Mouse (Mus musculus) regulatory T cell (primary cell): Measurements from ENCODE around the gene Mul1.
"Not testable (repeated sequence)": the region's sequence is repeated elsewhere in the genome, so short reads cannot be mapped to it uniquely, and the experiment has no call there.

Experiments used
- in situ Hi-C: fragments of 300-600 bp; cut with MboI, MseI; formaldehyde crosslinking; loops from one replicate; pipeline ENCODE4 v1.15.1; 2025; ENCODE audit warnings: high pct_unique_total_duplicates

Gene Mul1

DNA sequence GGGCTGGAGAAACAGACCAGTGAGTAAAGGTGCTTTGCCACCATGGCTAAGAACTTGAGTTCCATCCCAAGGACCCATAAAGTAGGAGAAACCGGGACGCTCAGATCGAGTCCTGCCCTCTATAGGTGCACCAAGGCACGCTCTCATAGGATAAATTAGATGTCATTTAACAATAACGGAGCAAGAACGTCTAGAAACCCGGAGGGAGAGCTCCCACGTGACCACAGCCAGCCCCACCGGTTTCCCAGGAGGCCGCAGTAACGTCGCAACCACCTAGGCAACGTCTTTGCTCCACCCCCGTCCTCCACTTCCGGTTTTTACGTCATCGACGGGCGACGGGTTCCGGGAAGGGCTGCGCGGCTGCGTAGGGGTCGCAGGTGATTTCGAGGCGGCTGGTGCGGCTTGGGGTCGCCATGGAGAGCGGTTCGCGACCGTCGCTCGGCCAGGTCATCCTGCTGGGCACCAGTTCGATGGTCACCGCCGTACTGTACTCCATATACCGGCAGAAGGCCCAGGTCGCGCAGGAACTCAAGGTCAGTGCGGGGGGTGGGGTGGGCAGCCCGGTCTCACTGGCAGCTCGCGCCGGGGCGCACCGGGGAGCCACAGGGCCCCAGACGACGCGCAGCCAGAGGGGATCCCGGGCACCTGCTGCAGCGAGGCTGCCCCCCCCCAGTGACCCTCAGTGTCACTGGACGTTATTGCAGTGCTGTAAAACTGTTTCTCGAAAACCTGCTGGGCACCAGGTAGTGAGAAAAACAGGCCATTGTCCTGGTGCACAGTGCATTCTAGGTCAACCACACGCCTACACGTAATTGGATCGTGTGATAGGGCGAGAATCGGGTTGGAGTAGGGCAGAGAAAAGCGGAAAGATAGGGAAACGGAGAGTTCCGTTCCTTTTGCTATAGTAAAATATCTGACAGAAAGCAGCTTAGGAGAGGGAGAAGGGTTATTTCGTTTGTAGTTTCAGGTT lies at the start of gene Mul1:
TSS of gene Mul1 (plus strand) at position 325 of the 970 bp plus-strand sequence.
- in situ Hi-C loops: no loop called here

DNA sequence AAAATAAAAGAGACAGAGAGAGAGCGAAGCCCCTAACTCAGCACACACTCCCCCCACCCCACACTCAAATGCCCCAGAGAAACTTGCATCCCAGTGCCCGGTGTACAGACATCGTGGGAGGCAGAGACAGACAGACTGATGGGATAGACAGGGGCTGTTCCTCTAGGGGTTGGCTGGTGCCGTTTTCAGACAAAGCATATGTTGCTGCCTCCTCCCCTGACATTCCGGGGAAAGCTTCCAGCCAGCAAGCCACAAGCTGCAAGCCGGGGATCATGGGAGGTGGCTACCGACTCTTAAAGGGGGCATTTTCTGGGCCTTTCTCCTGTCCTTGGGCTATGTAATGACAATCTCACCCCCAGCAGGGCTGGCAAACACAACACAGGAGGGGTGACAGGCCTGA lies 40.8 kb upstream of the Mul1 start:
- in situ Hi-C loops: no loop called here

DNA sequence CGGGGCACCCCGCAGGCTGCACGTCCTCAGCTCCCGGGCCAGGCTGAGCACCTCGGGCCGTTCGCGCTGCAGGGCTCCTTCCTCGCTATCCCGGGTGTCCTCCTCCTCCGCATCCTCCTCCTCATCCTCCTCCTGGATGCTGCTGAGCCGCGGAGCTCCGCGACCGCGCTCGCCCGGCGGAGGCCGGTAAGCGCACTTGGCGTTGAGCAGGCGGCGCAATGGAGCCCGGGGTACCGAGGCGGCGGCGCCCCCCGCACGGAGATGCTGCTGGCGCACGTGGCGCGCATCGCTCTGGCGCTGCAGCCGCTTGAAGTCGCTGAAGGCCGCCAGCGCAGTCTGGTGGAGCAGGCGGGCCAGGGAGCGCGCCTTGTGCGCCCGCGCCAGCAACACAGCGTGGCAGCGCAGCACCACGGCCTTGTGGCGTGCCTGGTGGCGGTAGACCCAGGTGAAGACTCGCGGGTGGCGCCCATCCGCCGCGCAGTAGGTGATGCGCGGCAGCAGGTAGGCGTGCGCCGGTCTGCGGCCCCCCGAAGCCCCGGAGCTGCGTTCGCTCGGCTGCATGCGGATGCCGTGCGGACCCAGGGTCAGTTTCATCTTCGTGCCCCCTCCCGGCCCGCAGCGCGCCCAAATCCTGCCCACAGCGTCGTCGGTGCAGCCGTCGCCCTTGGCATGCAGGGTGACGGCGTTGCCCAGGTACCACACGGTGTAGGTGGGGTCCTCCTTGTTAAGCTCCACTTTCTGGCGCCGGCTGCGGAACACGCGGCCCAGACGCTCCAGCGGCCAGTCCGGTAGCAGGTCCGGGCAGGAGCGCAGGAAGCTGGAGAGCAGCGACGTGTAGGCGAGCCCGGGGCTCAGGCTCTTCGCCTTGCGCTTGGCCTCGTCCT lies 39.1 kb upstream of the Mul1 start:
- in situ Hi-C loops: no loop called here

DNA sequence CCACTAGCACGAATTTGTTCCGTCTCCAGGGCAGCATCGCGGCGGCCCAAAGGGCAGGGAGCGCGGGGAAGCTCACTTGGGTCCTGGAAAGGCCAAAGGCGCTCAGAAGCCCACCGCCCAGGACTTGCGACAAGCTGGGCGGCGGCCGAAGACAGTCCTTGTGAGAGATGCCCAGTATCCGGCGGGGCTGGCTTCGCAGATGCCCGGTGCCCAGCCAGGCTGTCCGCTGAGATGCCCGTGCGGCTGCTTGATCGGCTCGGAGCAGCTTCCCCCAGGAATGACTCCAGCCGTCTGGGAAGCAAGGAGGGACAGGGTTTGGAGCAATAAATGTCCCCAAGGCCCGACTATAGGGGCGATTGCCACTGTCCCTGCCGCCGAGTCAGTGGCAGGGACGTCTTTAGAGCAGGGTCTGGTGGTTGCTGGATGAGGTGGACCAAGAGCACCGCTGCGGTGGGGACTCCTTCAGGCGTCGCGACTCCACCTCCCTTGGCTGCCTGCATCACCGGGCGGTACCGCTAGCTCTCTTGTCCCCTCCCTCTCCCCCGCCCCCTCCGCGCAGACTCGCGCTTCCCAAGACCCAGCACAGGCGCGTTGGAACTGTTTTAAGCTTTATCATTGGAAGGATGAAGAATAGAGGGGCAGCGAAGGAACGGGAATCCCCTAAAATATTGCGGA lies 38.4 kb upstream of the Mul1 start, which contains the start of gene Fam43b:
TSS of gene Fam43b (minus strand) at position 558 of the 675 bp plus-strand sequence.
- in situ Hi-C loops: no loop called here

DNA sequence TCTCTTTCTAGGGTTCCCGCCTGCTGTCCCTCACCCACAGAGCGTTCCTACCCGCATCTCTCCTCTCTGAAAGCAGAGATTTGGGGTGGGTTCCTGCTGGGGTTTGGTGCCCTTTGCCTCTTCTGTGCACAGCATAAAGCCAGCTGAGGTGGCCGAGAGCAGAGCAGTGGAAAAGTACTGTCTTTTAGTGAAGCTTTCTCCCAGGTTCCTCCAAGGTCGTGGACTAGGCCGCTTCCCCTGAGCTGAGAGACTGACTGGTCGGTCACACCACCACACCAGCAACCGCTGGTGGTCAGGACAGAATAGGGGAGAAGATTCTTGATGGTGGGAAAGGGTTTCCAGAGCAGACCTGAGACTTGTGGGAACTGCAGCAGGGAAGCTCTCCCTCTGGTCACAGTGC lies 37.8 kb upstream of the Mul1 start:
- in situ Hi-C loops: no loop called here

DNA sequence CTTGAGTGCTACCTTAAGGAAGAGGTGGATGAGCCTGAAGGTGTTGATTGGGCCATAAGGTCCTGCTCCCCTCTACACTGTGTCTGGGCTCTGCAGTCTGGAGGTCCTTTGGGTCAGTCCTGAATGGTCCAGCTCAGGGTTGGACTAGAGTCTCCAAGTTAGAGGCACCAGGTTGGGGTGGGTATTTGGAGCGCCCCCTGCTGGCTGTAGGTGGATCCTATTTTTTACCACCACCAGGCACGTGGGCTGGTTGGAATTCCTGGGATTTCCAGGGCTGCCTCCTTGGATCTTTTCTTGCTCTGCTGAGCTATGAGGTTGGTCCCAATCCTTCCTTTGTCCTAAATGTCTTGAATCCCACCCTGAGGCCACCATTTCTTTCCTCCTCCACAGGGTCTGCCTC lies 29.7 kb upstream of the Mul1 start:
- in situ Hi-C loops: no loop called here

DNA sequence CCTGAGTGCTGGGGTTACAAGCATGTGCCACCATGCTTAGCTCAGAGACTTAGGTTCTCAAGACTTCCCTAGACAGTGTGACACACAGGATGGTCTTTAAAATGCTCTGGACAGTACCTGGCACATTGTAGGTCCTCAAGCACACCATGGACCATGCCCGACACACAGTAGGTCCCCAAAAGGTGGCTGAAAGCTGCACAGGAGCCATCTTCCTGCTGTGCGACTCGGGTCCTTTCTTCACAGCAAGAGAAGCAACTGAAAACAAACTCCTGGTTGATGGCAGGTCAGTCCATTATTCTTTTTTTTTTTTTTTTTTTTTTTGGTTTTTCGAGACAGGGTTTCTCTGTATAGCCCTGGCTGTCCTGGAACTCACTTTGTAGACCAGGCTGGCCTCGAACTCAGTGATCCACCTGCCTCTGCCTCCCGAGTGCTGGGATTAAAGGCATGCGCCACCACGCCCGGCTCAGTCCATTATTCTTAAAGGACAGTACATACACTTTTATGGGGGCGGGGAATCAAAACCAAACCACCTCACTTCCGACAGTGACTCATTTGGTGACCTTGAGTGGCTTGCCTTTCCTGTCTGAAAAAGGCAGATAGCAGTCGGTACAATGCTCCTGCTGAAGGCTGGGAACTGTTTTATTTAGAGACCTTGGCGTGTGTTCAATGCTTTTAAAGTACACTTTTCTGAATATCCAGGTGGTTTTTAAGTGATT lies 26.8 kb upstream of the Mul1 start:
- in situ Hi-C loops: no loop called here

DNA sequence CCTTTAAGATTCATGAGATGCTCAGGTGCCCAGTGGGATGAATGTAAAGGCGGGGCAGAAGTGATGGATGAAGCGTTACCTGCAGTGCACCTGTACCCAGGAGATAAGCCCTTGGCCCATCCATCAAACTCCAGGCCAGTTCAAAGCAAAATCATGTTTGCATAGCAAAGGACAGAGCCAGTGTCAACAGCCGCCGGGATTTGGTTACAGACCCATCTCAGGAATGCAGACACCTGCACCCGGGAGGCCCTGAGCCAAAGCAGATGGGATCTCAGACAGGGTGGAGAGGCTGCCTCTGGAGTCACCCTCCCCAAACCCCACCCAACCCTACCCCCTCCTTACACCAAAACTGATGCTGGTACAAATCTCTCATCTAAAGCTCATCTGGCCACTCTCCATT lies 23.5 kb upstream of the Mul1 start:
- in situ Hi-C loops: no loop called here

DNA sequence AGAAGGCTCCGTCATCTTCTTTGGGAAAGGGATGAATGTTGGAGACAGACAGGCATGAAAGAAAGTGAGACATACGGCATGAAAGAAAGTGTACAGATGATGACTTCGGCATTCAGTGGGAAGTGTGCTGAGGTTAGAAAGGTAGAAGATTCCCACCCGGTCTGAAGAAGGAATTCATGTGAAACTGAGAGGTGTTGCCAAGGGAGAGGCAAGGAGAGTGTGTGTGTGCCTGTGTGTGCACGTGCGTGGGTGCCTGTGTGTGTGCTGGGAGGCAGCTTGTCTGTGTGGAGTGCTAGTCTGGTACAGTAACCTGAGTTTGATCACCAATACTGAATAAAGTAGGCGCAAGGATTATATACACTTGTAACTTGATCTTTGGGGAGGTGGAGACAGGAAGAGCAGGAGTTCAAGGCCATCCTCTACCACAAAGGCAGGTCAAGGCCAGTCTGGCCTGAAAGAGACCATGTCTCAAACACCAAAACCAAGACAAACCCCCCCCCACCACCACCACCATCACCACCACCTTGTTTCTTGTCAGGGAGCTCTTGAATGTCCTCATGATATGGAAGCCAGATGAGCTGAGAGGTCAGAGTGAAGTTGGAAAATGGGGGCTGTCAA lies 22.9 kb upstream of the Mul1 start:
- in situ Hi-C loops: no loop called here

DNA sequence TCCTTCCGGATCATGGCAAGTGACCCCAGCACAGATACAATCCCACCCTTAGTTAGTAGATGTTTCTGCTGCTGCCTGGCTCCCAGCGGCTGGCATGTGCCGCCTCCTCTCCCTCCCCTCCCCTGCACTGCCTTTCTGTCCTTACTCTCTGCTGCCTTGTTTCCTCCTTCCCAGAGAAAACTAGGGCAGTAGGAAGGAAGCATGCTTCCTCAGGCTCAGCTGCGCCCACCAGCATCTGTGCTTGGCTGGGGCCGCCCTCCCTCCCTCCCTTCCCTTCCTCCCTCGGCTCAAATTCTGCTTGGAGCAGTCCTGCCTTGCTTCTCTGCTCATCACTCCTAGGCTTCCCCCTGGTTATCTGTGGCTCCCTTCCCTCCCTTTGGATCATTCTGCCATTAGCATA lies 19.7 kb upstream of the Mul1 start:
- in situ Hi-C loops: no loop called here

DNA sequence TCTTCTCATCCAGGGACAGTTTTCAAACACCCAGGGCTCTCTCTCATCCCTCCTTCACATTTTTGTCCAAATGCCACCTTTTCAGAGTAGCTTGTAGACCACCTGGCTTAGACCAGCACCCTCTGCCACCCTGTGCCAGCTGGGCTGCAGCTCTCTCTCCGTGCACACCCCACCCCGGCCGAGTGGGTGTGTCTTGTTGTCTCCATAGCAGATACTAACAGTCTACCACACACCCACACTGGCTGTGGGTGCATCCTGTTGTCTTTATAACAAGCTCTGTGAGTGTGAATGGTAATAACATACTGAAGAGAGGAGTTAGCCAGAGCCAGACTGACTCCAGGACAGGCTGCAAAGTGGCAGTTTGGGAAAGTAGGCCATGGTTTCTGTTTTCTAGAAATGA lies 18.5 kb upstream of the Mul1 start:
- in situ Hi-C loops: no loop called here

DNA sequence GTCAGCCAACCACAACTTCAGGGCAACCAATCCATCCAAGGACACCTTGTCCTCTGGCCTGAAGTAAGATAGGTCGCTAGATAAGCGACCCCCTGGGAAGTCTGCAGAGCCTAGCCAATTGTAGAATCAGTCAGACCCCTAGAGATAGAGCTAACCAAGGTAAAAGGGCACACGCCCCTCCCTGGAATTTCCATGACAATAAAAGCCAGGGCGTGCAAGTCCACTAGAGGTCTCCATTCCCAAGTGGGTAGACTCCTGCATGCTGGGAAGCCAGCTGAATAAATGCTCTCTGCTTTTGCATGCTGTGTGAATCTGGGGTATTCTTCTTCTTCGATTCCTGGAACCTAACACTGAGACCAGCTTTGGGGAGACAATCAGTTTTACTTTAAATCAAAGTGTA lies 18.1 kb upstream of the Mul1 start:
- in situ Hi-C loops: no loop called here

DNA sequence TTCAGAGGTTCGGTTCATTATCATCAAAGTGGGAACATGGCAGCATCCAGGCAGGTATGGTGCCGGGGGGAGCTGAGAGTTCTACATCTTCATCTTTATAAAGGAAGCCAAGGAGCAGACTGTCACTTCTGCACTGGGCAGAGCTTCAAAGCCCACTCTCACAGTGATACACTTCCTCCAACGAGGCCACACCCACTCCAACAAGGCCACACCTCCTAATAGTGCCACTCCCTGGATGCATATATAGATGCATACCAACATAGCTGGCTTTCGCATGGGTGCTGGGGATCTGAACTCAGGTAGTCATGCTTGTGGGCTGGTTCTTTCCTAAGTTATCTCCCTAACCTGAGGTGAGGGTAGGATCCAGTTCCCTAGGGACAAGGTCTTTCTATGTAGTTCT lies 16.6 kb upstream of the Mul1 start:
- in situ Hi-C loops: no loop called here

DNA sequence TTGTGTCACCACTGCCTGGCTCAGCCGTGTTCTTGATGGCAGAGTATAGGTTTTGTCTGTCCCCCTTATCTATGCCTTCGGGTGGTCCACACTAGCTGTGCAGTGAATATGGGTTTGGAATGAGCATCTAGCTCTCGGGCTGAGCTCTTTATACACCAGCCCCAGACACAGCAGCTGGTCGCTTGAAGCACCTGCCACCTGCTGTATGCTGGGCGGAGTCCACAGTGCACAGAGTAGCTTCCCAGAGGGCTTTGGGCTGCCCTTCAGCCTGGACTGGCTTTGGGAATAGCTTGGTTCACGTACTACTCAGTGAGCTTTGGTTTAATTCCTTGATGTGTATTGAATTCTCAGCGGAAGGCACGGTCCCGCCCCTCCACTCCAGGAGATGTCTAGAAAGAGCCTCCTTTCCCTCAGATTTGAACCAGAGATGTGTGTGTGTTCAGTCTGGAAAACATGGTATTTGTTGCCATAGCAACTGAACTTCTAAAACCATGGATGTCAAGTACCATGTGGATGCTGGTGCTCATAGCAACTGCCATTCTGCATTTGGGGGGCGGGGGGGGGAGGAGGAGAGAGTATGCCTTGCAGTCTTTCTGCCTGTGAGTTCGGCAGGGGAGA lies 16.0 kb upstream of the Mul1 start:
- in situ Hi-C loops: no loop called here

DNA sequence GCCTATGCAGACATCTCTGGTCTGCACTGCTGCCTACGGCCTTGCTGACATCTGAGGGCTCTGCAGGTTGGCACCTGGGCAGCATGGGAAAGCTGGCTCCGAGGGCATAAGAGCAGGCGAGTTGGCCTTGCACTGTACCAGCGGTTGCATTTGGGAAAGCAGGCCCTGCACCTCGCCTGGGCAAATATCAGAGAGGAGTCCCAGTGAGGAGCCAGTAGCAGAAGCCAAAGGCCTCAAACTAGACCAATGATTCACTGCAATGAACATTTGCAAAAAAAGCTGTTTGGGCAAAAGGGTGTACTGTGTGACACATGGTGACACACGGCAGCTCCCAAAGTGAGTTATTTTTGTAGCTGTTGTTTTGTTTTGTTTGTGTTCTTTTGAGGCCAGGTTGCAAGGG lies 9.4 kb upstream of the Mul1 start:
- in situ Hi-C loops: no loop called here

DNA sequence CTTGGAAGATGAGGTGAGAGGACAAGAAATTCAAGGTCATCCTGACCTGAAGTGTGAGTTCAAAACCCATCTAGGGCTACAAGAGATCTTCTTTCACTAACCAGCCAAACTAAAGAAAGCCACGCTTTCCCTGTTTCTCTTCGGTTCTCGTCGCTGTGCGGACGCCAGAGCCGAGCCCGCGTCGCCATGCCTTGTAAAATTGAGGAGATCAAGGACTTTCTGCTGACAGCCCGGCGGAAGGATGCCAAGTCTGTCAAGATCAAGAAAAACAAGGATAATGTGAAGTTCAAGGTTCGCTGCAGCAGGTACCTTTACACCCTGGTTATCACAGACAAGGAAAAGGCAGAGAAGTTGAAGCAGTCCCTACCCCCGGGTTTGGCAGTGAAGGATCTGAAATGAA lies 8.9 kb upstream of the Mul1 start:
- in situ Hi-C loops: not testable (repeated sequence)

DNA sequence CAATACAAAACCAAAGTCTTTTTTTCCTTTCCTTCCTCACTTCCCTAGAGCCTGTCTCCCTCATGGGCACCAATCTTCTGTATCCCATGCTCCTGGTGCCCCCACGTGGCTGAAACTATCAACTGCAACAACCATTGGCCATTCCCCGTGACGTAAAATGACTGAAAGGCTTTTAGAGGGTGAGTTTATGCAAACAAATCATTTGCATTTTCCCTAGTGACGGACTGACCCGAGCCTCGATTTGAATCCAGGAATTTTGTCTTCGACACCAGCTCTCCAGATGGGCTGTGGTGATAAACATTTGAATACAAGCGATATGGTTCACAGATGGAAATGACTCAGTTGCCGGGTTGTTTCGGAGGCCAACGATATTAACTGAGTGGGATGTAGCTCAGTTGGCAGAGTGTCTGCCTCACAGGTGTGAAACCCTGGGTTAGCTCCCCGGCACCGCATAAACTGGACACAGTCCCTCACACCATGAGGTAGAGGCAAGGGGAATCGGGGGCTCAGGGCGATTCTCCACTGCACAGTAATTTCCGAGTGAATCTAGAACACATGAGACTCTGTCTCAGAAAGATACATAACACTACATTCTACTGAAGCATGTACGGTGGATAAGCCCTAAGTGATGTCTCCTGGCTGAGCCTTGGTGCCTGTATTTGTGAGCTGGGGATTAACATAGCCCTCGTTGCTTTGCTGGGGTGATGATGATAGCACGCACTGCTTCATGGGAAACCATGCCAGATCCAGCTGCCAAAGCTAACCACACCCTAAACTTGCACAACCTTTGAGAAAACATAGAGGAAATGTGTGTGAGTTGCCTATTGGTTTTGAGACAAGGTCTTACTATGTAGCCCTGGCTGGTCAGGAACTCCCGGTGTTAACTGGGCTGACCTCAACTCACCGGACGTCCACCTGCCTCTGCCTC lies 7.4 kb upstream of the Mul1 start:
- in situ Hi-C loops: no loop called here

DNA sequence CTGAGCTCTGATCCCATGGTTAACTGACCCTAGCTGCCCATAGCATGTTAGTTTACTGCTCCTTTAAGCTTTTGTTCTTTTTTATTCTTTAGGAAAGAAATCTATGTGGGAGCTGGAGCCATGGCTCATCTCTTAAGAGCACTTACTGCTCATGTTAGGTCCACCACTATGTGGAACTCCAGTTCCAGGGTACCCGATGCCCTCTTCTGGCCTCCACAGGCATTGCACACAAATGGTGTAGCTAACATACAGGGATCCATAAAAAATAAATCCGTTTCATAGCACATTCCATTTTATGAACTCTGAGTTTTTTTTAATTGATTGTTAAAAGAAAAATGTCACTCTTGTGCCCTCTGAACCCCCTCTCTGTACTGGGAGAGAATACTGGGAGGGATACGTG lies 4.7 kb upstream of the Mul1 start:
- in situ Hi-C loops: no loop called here

DNA sequence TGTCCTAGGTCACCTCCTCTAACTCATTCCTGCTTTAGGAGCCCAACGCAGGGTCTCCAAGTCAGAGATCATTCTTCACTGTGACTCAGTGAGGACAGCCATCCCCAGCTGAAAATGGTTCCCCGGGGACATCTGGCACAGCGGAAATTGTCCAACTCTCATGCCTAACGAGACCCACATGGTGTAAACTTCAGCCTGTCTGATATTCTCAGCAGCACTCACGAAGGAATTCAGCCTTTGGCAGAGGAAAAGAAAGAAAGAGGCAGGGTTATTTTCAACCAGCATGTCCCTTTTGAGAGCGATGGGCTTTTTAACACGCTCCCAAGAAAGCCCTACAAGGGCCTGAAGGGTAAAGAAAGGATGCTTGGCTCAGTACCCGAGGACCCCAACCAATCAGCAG lies 3.1 kb upstream of the Mul1 start:
- in situ Hi-C loops: no loop called here
